Mouse (Mus musculus) adrenal gland, adult 8-10 months (tissue): Measurements from ENCODE around the gene Tlr12. TPM values are rescaled to one million over a fixed set of nuclear protein-coding genes. Genes with fewer than 3 reads are reported as not detected.
"Not testable (repeated sequence)": the region's sequence is repeated elsewhere in the genome, so short reads cannot be mapped to it uniquely, and the experiment has no call there.

Experiments used
- DNase-seq: peaks from one replicate; pipeline ENCODE4 v3.0.0; 2022
- total RNA-seq, 4 experiments: library from RNA; stranded (reverse); gene quantifications; 2 replicates each; pipeline ENCODE4 v1.2.4; 2022

The Tlr12 gene
- 1 to 10 TPM in 2 of 4 experiments, under 1 TPM in 2; 0.63 to 3.3 (median 1.6) TPM for total RNA-seq

GRCm38 (mm10) chr4:128618246-128618911, at the start of gene Tlr12:
Gene Tlr12 (minus strand): TSS chr4:128618619.
- no peak for DNase-seq

- DNase-seq: not testable (repeated sequence)
Observed at GRCm38 (mm10) chr4:128667195-128667594, 48.8 kb upstream of the Tlr12 start.

GRCm38 (mm10) chr4:128666362-128666761, 47.9 kb upstream of the Tlr12 start:
- not testable (repeated sequence) for DNase-seq

GRCm38 (mm10) chr4:128664002-128664401, 45.6 kb upstream of the Tlr12 start:
- no peak for DNase-seq

GRCm38 (mm10) chr4:128661063-128661462, 42.6 kb upstream of the Tlr12 start:
- no peak for DNase-seq

- peak; percentile 21 for DNase-seq
Observed at GRCm38 (mm10) chr4:128660196-128660595, 41.8 kb upstream of the Tlr12 start.

GRCm38 (mm10) chr4:128655446-128655845, 37.0 kb upstream of the Tlr12 start:
- no peak for DNase-seq

- peak; percentile 95 for DNase-seq
Observed at GRCm38 (mm10) chr4:128654505-128655381, 36.3 kb upstream of the Tlr12 start, which contains the start of gene Phc2. Gene Phc2 (plus strand): TSS chr4:128654702.

GRCm38 (mm10) chr4:128652584-128653298, 34.3 kb upstream of the Tlr12 start:
- DNase-seq: peak; percentile 28

- DNase-seq: no peak
Observed at GRCm38 (mm10) chr4:128651530-128651929, 33.1 kb upstream of the Tlr12 start.

- DNase-seq: no peak
Observed at GRCm38 (mm10) chr4:128648567-128649255, 30.3 kb upstream of the Tlr12 start.

GRCm38 (mm10) chr4:128646762-128647161, 28.3 kb upstream of the Tlr12 start:
- no peak for DNase-seq

GRCm38 (mm10) chr4:128645896-128646295, 27.5 kb upstream of the Tlr12 start:
- DNase-seq: no peak

GRCm38 (mm10) chr4:128641766-128642717, 23.6 kb upstream of the Tlr12 start:
- no peak for DNase-seq

- no peak for DNase-seq
Observed at GRCm38 (mm10) chr4:128638265-128638923, 20.0 kb upstream of the Tlr12 start.

- no peak for DNase-seq
Observed at GRCm38 (mm10) chr4:128637250-128637649, 18.8 kb upstream of the Tlr12 start.

- no peak for DNase-seq
Observed at GRCm38 (mm10) chr4:128635894-128636585, 17.6 kb upstream of the Tlr12 start.

GRCm38 (mm10) chr4:128635451-128635850, 17.0 kb upstream of the Tlr12 start:
- peak; percentile 60 for DNase-seq

- no peak for DNase-seq
Observed at GRCm38 (mm10) chr4:128621109-128621508, 2.7 kb upstream of the Tlr12 start.

GRCm38 (mm10) chr4:128620572-128620971, 2.2 kb upstream of the Tlr12 start:
- no peak for DNase-seq
